10 mouse cellular contexts compared by ENCODE assay signal in genomic region chr3:102165536-102166286, GRCm38 (mm10). TPM values are rescaled to one million over a fixed set of nuclear protein-coding genes. Genes with fewer than 3 reads are reported as not detected.
DNase-seq lines count a peak whose midpoint lies in the region; ATAC-seq lines count a peak whose summit lies in the region.
"Had no signal": no experiment of that assay in that cellular context is flagged by ENCODE, and none has a peak within 500 bp of the region (broad histone marks: within the 10 kb centered on the region; RNA-seq: fewer than 3 reads in every experiment).

No protein-coding gene starts in this region.

- H3K36me3 ChIP-seq in forebrain, embryonic 10.5 days (replicated peaks): peaks cover 28% of the 10 kb centered on the region
- no peaks in the 10 kb centered on the region for H3K36me3 ChIP-seq in forebrain, embryonic 14.5 days (ENCODE audit: control insufficient read depth, insufficient read depth, low read length)
- H3K36me3 ChIP-seq in midbrain, embryonic 12.5 days: no peaks in the 10 kb centered on the region
- H3K36me3 ChIP-seq in midbrain, embryonic 11.5 days (ENCODE audit: control insufficient read depth, insufficient read depth, low read length): no peaks in the 10 kb centered on the region
- H3K36me3 ChIP-seq in liver, embryonic 16.5 days (ENCODE audit: control insufficient read depth, insufficient read depth): peaks cover 22% of the 10 kb centered on the region

- no peaks in the 10 kb centered on the region for H3K9me3 ChIP-seq in forebrain, embryonic 10.5 days
- no peaks in the 10 kb centered on the region for H3K9me3 ChIP-seq in forebrain, embryonic 14.5 days (replicated peaks; ENCODE audit: control insufficient read depth, low read length)
- no peaks in the 10 kb centered on the region for H3K9me3 ChIP-seq in midbrain, embryonic 12.5 days
- H3K9me3 ChIP-seq in midbrain, embryonic 11.5 days (ENCODE audit: control insufficient read depth, low read length): no peaks in the 10 kb centered on the region
- H3K9me3 ChIP-seq in liver, embryonic 16.5 days (replicated peaks; ENCODE audit: control insufficient read depth, low read length): no peaks in the 10 kb centered on the region

- ATAC-seq in forebrain, embryonic 14.5 days: no peak
- no peak for ATAC-seq in midbrain, embryonic 12.5 days (ENCODE audit: low FRiP score, low read depth)
- ATAC-seq in midbrain, embryonic 11.5 days (ENCODE audit: low FRiP score): no peak
- ATAC-seq in liver, embryonic 16.5 days (ENCODE audit: low read depth): peak; percentile 98
- no peak for ATAC-seq in activated CD4-positive, CD25-positive, alpha-beta regulatory T cell, adult 4 months

- H3K4me1 ChIP-seq in forebrain, embryonic 10.5 days: peaks cover 35% of the 10 kb centered on the region
- peaks cover 18% of the 10 kb centered on the region for H3K4me1 ChIP-seq in forebrain, embryonic 14.5 days (ENCODE audit: control insufficient read depth, insufficient read depth, low read length)
- peaks cover 18% of the 10 kb centered on the region for H3K4me1 ChIP-seq in midbrain, embryonic 12.5 days
- peaks cover 7% of the 10 kb centered on the region for H3K4me1 ChIP-seq in midbrain, embryonic 11.5 days (ENCODE audit: control insufficient read depth, insufficient read depth, low read length)
- peaks cover 34% of the 10 kb centered on the region for H3K4me1 ChIP-seq in liver, embryonic 16.5 days (ENCODE audit: control insufficient read depth, low read depth, low read length)

- peaks cover 30% of the 10 kb centered on the region for H3K27me3 ChIP-seq in forebrain, embryonic 10.5 days (ENCODE audit: poor library complexity, severe bottlenecking)
- H3K27me3 ChIP-seq in forebrain, embryonic 14.5 days (replicated peaks; ENCODE audit: control insufficient read depth, insufficient read depth, low read length): no peaks in the 10 kb centered on the region
- peaks cover 19% of the 10 kb centered on the region; the same call in 1 of the 2 replicates for H3K27me3 ChIP-seq in midbrain, embryonic 12.5 days
- H3K27me3 ChIP-seq in midbrain, embryonic 11.5 days (ENCODE audit: control insufficient read depth, insufficient read depth, low read length): peaks cover 3% of the 10 kb centered on the region; the same call in 1 of the 2 replicates
- H3K27me3 ChIP-seq in liver, embryonic 16.5 days (ENCODE audit: control insufficient read depth, insufficient read depth, low read depth, low read length): no peaks in the 10 kb centered on the region

- 88% methylated on average over 21 of the region's 21 CpGs for WGBS in forebrain, embryonic 10.5 days
- 90% methylated on average over 21 of the region's 21 CpGs for WGBS in forebrain, embryonic 14.5 days
- 81% methylated on average over 21 of the region's 21 CpGs for WGBS in midbrain, embryonic 12.5 days
- 77% methylated on average over 21 of the region's 21 CpGs for WGBS in midbrain, embryonic 11.5 days
- 27% methylated on average over 21 of the region's 21 CpGs for WGBS in liver, embryonic 16.5 days (ENCODE audit: insufficient replicate concordance)

- no peak overlapping the region for H3K9ac ChIP-seq in forebrain, embryonic 14.5 days (ENCODE audit: low read length)
- no peak overlapping the region for H3K9ac ChIP-seq in midbrain, embryonic 12.5 days (replicated peaks)
- no peak overlapping the region for H3K9ac ChIP-seq in midbrain, embryonic 11.5 days (ENCODE audit: low read length)
- H3K9ac ChIP-seq in liver, embryonic 16.5 days (ENCODE audit: low read depth, low read length): peak overlapping the region; percentile 92

- no peak for DNase-seq in forebrain, embryonic 10.5 days (ENCODE audit: extremely low spot score, low spot score)
- no peak for DNase-seq in forebrain, embryonic 14.5 days (ENCODE audit: low spot score)
- DNase-seq in midbrain, embryonic 11.5 days (ENCODE audit: low spot score, missing footprints): no peak
- DNase-seq in yolk sac, embryonic 10.5 days (ENCODE audit: low spot score): peak; percentile 61
- no peak for DNase-seq in layer of hippocampus, adult 18-20 months (ENCODE audit: low spot score in 2 of 2)
- DNase-seq: cerebellum, postnatal 36 days had no signal

- H3K4me3 ChIP-seq in forebrain, embryonic 10.5 days: peak overlapping the region; percentile 1; the same call in 1 of the 2 replicates
- H3K4me3 ChIP-seq in forebrain, embryonic 14.5 days (ENCODE audit: low read depth, low read length): no peak overlapping the region
- H3K4me3 ChIP-seq in midbrain, embryonic 12.5 days: no peak overlapping the region
- H3K4me3 ChIP-seq in midbrain, embryonic 11.5 days (ENCODE audit: low read depth, low read length): no peak overlapping the region
- peak overlapping the region; percentile 75 for H3K4me3 ChIP-seq in liver, embryonic 16.5 days (ENCODE audit: low read depth, low read length)

- peak overlapping the region; percentile 76 for H3K27ac ChIP-seq in forebrain, embryonic 10.5 days
- H3K27ac ChIP-seq in forebrain, embryonic 14.5 days (ENCODE audit: low read depth, low read length): no peak overlapping the region
- 0 out of 2 replicates have a peak overlapping the region, but pooled peaks have one; percentile 15 for H3K27ac ChIP-seq in midbrain, embryonic 12.5 days (replicated peaks)
- no peak overlapping the region for H3K27ac ChIP-seq in midbrain, embryonic 11.5 days (ENCODE audit: low read depth, low read length)
- H3K27ac ChIP-seq in liver, embryonic 16.5 days (ENCODE audit: low read length): peak overlapping the region; percentile 96
- H3K27ac ChIP-seq: kidney, postnatal 0 days had no signal

- H3K4me2 ChIP-seq in forebrain, embryonic 14.5 days (ENCODE audit: low read length): no peak overlapping the region
- H3K4me2 ChIP-seq in midbrain, embryonic 12.5 days (replicated peaks): no peak overlapping the region
- H3K4me2 ChIP-seq in midbrain, embryonic 11.5 days: no peak overlapping the region
- H3K4me2 ChIP-seq in liver, embryonic 16.5 days (ENCODE audit: low read depth, low read length): peak overlapping the region; percentile 85

RNA-seq across cellular contexts. Expression of gene Vangl1, which starts 38.8 kb away (rescaled TPM):
- 9.5 and 11.0 TPM in 2 replicates for polyA plus RNA-seq in forebrain, embryonic 10.5 days (2016; fragmentation: Nextera tagmentation; extraction: Ambion mirVana)
- polyA plus RNA-seq in forebrain, embryonic 14.5 days (2014; fragmentation: Nextera tagmentation; extraction: Ambion mirVana): 4.6 and 6.2 TPM in 2 replicates
- polyA plus RNA-seq in midbrain, embryonic 12.5 days (2016; fragmentation: Nextera tagmentation; extraction: Ambion mirVana): 8.9 and 9.0 TPM in 2 replicates
- polyA plus RNA-seq in midbrain, embryonic 11.5 days (2014; fragmentation: Nextera tagmentation; extraction: Ambion mirVana): 9.3 and 10.2 TPM in 2 replicates
- 54.6 and 59.3 TPM in 2 replicates for polyA plus RNA-seq in liver, embryonic 16.5 days (2015; fragmentation: Nextera tagmentation; extraction: Ambion mirVana)
- total RNA-seq in layer of hippocampus, adult 18-20 months (2021): 1 to 10 TPM; 5.5 to 7.8 TPM
- not detected for polyA plus RNA-seq in activated CD4-positive, CD25-positive, alpha-beta regulatory T cell, adult 4 months (2017; shearing (Covaris generic))

Comparison
In these comparisons a context has a peak if more than half of its experiments do, and no peak if none do; other contexts are left out.
1. H3K27ac ChIP-seq: peak in forebrain, embryonic 10.5 days (single experiment), midbrain, embryonic 12.5 days (single experiment) and liver, embryonic 16.5 days (single experiment); none in forebrain, embryonic 14.5 days (single experiment) and midbrain, embryonic 11.5 days (single experiment).
2. H3K4me3 ChIP-seq: peak in forebrain, embryonic 10.5 days (single experiment) and liver, embryonic 16.5 days (single experiment); none in forebrain, embryonic 14.5 days (single experiment), midbrain, embryonic 12.5 days (single experiment) and midbrain, embryonic 11.5 days (single experiment).